Mouse (Mus musculus): ENCODE data around the gene Rab30.
"Not testable (repeated sequence)": the region's sequence is repeated elsewhere in the genome, so short reads cannot be mapped to it uniquely, and the experiment has no call there.

Rab30 gene

GRCm38 (mm10) chr7:92750395-92750794, 9.0 kb downstream of the Rab30 start:
- no peak for DNase-seq (ENCODE audit: low spot score)

DNA sequence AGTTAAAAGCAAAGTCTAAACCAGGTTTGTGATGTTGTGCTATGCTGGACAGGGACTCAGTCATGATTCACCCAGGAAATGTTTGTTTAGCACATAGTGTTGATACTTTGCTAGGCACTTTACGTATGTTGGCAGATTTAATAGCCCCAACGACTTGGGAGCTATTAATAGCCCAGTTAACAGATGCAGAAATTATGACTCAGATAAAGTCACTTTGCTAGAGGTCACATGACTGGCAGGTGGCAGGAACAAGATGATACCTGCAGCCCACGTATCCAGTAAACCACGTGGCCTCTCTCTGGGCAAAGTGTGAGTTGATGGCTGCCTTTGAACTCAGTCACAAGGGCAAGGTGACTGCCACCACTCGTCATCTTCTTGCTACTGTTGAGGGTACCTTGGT, 16.7 kb downstream of the Rab30 start:
- no peak for DNase-seq (ENCODE audit: low spot score)

- DNase-seq (ENCODE audit: low spot score), result no peak
These were observed 19.2 kb downstream of the Rab30 start for GRCm38 (mm10) chr7:92760651-92761050.

GRCm38 (mm10) chr7:92761161-92761560, 19.8 kb downstream of the Rab30 start:
- no peak for DNase-seq (ENCODE audit: low spot score)

- DNase-seq (ENCODE audit: low spot score), result no peak
These were observed 24.0 kb downstream of the Rab30 start for GRCm38 (mm10) chr7:92765426-92765825.

GRCm38 (mm10) chr7:92766096-92767090, 25.0 kb downstream of the Rab30 start:
- no peak for DNase-seq (ENCODE audit: low spot score)

- not testable (repeated sequence) for DNase-seq (ENCODE audit: low spot score)
These were observed 26.7 kb downstream of the Rab30 start for GRCm38 (mm10) chr7:92768116-92768515.

- DNase-seq (ENCODE audit: low spot score), result no peak
These were observed 27.5 kb downstream of the Rab30 start for GRCm38 (mm10) chr7:92768859-92769258.

DNA sequence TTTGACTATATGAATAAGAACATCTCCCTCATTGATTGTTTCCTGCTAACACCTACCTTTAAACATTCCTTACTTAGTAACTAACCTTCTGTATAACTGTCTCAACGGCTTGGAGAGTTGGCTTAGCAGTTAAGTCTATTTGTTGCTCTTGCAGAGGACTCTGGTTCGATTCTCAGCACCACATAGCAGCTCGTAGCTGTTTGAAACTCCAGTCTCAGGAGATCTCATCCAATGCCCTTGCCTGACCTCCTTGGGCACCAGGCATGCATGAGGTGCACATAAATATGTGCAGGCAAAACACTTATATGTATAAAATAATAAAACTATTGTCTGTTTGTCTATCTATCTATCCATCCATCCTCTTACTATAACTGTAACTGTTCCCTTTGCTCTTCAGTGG, 31.6 kb downstream of the Rab30 start:
- DNase-seq (ENCODE audit: low spot score), result no peak

GRCm38 (mm10) chr7:92773596-92773995, 32.2 kb downstream of the Rab30 start:
- DNase-seq (ENCODE audit: low spot score), result no peak

DNA sequence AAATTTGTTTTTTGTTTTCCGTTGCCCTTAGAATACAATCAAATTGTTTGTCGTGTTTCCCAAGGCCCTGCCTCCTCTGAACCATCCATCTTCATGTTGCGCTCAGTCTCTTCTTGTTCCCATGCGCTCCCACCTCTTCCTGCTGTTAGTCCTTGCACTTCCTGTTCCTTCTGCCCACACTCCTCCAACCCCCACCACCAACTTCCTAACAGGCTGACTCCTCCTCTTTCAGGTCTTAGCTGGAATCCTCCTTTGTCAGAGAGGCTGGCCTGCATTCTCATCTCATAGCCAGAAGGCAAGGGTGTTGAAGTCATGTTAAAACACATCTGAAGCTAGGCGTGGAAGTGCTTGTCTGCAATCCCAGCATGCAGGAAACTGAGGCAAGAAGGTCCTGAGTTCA, 33.3 kb downstream of the Rab30 start:
- no peak for DNase-seq (ENCODE audit: low spot score)

DNA sequence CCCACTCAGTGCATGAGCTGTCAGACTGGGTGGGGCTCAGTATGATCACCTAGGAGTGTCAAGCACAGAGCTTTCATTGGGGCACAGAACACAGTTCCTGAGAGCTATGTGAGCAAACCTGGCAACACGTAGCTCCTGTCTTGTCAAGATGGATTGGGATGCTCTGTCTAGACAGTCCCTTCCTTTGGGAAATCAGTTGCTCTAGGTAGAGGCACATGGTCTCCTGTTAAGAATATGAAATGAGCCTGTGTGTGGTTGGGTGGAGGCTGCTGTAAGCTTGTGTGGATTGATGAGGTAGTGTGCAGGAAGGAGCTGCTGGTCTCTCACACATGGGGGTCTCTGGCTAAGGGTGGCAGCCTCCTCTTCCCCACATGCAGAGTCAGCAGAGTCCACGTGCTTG, 34.3 kb downstream of the Rab30 start:
- no peak for DNase-seq (ENCODE audit: low spot score)

- DNase-seq (ENCODE audit: low spot score), result no peak
These were observed 35.2 kb downstream of the Rab30 start for GRCm38 (mm10) chr7:92776647-92777046.

DNA sequence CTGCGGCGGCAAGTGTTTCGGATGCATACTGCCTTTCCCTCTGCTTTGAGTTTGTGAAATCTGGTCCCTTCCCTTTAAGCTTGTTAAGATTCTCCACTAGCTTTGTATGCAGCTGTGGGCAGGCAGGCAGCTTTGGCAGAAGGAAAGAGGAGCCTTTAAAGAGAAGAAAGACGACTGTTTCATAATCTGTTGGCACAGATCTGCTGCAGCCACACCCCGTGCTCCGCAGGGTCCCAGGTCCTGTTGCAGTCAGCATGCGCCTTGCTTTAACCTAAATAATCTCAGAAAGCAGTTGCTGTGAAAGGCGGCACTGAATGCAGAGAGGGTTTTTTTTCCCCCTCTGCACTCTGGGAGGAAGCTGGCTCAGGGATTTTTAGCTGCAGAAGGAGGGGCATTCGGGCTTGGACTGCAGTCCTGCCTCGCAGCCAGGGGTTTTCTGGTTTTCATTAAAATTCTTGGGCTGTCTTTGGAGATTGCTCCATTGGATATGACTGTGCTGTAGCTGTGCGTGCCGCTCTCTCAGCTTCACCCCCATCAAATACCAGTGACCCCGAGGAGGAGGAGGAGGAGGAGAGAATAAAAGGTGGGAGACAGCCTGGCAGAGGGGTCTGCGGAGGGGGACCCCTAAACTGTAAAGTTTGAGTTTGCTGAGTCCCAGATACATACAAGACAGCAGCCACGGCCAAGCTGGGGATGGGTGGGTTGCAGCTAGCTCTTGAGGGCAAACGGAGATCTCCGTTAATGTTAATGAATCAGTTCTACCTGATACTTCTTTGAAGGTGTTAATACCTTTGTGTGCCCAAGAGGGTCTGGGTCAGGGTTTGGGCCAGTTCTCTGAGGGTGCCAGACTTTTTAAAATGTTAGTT, 35.9 kb downstream of the Rab30 start:
- peak; percentile 29 for DNase-seq (ENCODE audit: low spot score)

- DNase-seq (ENCODE audit: low spot score), result no peak
These were observed 37.7 kb downstream of the Rab30 start for GRCm38 (mm10) chr7:92779058-92779457.

GRCm38 (mm10) chr7:92781361-92781760, 40.0 kb downstream of the Rab30 start:
- DNase-seq (ENCODE audit: low spot score), result no peak

DNA sequence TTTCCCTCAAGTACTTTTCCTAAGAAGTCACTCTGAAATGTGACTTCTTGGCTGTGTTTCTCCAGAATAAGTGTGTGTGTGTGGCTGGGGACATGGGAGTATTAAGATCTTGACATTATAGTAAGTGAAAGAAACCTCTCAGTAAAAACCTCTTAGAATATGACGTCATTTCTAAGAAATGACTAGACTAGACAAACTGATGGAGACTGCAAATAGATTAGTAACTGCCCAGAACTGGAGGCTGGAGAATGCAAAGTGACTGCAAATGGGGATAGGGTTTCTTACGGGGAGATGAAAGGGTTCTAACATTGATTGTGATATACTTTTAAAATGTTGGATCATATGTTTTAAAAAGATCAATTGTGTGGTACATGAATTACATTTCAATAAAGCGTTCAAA, 40.5 kb downstream of the Rab30 start:
- DNase-seq (ENCODE audit: low spot score), result no peak

GRCm38 (mm10) chr7:92782511-92782910, 41.1 kb downstream of the Rab30 start:
- no peak for DNase-seq (ENCODE audit: low spot score)

DNA sequence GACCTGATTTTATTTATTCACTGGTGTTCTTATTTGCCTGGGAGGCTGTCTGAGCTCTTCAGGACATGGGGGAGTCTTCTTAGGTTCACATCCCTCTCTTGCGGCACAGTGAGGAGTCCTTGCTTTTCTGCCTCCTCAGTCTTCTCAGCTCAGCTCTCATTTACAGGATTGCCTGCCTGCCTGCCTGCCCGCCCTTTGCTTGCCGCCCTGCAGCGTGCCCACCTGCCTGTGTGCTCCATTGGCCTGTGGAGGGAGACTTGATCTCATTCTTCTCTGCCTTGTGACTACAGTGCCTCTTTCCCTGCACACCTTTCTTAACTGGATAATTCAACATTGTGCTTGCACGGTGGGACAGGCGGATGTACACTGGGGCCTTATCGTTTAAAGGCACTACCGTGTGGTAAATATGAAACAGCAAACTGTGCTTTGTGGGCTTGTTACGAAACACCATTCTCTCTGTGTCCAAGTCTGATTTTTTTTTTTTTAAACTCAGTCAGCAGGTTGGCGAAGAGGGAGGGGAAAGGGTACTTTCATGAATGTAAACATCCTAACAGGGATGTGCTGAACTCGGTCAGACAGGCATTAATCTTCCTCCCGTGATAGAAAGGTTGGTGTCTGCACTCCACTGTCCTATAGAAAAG, 41.9 kb downstream of the Rab30 start:
- no peak for DNase-seq (ENCODE audit: low spot score)

DNA sequence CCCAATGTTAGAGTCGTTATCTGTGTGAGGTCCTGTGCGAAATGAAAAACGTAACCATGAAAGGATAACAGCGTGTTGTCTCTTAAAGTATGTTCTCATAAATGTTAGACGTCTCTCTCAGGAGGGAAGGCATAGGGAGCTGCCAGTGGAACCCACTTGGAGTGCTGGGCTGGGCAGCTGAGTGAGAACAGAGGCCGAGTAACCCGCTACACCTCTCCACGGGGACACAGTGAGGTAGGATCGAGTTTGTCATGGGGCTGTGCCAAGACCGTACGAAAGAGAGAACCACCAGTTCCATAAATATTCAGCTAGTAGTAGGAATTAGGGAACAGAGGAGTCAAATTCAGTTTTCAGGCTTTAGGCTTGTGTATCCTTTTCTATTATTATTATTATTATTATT, 42.5 kb downstream of the Rab30 start:
- no peak for DNase-seq (ENCODE audit: low spot score)

DNA sequence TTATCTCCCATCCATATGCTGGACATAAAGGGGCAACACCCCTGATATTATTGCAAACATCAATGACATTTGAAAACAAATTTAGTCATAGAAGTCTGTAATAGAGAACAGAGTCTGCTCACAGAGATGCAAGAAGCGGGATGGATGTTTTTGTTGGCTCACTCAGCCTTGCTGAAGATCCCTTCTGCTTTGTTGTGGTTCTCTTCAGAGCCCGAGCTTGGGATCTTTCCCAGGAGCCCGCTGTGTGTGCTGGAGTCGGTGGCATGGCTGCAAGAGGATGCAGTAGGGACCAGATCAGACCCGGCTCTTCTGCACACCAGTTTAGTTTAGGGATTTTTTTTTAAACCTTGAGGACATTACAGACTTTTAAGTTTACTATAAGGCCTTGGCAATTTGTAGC, 54.3 kb downstream of the Rab30 start:
- no peak for DNase-seq (ENCODE audit: low spot score)

GRCm38 (mm10) chr7:92796813-92797212, 55.4 kb downstream of the Rab30 start:
- DNase-seq (ENCODE audit: low spot score), result no peak

All from lung, postnatal 25 days (tissue).